Mouse (Mus musculus): ENCODE measurements around the gene Pheta1.

GRCm38 (mm10) chr5:121820657-121821056 lies 28.1 kb upstream of the Pheta1 start:
- TF ChIP-seq CTCF (IDR thresholded peaks at IDR 0.05; ENCODE audit: control insufficient read depth, insufficient read depth, insufficient replicate concordance, low read depth, low read length) (no peak), POLR2A (IDR thresholded peaks at IDR 0.05; ENCODE audit: control insufficient read depth, low read depth, low read length) (no peak)
